Mouse (Mus musculus) retina, postnatal 1 day (tissue): ENCODE data around the gene Tsks.
A peak's percentile ranks its signal among the peaks of the same experiment; 100 is the strongest.

Experiments
- DNase-seq: peaks from one replicate; pipeline ENCODE4 v3.0.0-alpha.2; 2012

The Tsks gene

GRCm38 (mm10) chr7:44952611-44953306 is 9.8 kb downstream of the Tsks start:
- peak; percentile 94 for DNase-seq

GRCm38 (mm10) chr7:44953561-44953960 is 10.6 kb downstream of the Tsks start:
- DNase-seq = no peak

GRCm38 (mm10) chr7:44954091-44954885 is 11.3 kb downstream of the Tsks start:
- DNase-seq = no peak

DNA sequence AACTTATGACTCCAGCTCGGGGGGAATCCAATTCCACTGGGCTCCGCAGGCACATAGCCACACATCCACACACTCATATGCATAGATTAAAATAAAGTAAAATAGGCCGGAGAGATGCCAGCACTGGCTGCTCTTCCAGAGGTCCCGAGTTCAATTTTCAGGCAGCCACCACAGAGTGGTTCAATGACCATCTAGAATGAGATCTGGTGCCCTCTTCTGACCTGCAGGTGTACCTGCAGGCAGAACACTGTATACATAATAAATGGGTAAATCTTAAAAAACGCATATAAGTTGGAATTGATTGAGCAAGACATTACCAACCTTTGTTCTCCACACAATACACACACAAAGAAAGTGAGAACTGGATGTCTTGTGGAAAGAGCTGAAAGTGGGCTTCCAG is 12.6 kb downstream of the Tsks start:
- peak; percentile 43 for DNase-seq

DNA sequence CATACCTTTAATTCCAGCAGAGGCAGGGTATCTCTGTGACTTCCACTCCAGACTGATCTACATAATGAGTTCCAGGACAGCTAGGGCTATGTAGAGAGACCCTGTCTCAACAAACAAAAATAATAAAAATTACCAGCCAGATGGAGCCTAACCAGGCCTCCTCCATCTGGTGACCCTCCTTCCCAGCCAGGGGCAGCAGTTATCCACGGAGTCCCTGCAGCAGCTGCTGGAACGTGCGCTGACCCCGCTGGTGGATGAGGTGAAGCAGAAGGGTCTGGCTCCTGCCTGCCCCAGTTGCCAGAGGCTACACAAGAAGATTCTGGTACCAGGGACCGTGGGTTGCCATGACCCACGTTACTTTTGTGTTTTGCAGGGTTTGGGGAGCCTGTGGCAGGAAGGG is 13.3 kb downstream of the Tsks start:
- DNase-seq = no peak

DNA sequence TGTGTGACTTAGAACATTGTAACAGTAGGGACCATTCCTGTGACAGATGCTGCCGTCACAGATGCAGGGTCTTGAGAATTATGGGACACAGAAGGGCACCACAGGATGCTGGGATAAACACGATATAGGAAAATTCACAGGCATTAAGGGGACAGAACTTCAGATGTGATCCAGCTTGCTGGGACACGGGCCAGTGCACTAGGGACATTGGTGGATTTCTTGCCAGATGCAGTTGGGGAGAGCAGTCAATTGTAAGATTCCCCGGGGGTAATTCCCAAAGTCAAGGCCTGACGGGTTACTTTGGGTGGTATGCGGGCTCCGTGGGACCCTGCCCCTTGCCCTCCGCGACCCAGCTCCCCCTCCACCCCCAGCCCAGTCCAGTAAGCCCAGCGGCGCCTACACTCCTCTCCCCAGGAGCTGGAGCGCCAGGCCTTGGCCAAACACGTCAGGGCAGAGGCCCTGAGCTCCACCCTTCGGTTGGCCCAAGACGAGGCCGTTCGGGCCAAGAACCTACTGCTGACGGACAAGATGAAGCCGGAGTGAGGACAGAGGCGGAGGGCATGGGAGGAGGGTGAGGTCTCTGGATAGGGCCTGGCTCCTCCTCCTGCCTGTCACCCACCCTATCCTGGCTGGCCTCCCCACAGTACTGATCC is 14.3 kb downstream of the Tsks start:
- no peak for DNase-seq

DNA sequence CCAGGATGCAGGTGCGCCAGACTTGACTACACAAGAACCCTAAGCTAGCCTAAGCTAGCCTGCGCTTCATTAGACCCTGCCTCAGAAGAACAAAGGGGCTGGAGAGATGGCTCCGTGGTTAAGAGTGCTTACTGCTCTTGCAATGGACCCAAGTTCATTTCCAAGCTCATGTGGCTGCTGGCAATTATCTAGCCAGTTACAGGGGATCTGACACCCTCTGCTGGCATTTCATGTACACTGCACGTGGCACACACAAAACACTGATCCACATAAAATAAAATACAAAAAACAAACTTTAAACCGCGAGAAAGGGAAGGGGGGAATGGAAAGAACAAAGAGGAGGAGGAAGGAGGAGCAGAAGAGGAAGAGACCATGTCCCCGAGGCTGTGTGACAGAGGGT is 15.2 kb downstream of the Tsks start:
- DNase-seq = peak; percentile 65

DNA sequence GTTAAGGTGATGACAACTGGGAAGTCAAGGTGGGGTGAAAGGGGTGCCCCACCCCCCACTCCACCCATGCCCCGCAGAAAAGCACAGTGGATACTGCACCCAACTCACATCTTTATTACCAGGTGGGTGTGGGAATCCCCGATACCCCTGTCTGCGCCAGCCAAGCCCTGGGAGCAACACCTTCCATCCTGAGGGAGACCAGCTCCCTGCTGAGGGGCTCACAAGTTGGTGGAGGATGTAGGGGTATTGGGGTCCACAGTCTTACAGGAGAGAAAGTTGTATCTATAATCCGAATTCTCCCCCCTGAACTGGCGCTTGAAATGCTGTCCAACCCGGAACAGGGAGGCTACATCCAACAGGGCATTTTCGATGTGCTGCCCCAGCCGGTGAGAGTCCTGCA is 16.3 kb downstream of the Tsks start:
- no peak for DNase-seq

DNA sequence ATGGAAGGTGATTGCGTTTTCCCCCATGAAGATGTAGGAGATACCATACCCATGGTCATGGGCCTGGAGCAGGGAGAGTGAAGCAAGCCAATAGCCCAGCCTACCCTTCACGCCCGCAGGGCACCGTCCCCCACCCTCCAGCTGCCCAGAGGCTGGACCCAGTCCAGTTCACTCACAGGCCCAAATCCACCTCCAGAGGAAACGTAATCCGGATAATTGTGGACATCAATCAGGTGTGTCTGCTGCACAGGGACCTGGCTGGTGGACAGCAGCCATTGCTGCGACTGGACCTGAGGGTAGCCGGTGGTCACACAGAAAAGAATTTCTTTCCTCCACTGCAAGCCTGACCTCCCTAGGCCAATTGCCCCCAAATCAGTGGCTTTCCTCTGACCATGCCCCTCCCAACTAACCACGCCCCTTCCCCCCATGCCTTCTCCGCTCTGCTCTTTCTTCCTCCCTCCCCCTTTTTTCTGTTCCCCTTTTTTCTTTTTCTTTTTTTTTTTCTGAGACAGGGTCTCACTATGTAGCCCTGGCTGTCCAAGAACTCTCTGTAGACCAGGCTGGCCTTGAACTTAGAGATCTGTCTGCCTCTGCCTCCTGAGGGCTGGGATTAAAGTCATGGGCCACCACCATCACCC is 17.0 kb downstream of the Tsks start:
- DNase-seq = no peak

DNA sequence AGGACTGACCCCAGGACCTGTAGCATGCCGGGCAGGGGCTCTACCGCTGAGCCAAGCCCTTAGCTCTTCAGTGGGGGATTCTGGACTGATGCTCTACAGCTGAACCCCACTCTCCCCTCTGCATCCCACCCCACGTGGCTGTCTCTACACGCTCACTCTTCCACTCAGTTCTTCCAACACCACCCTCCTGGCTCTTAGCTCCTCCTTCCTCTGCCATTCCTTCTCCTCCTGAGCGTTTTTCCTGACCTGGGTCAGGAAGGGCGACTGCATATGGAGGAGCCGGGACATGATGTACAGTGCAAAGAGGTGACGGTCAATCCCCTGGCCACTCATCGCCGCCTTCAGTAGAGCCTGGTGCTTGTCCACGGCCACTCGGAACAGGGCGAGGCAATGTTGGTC is 17.5 kb downstream of the Tsks start:
- DNase-seq = no peak

DNA sequence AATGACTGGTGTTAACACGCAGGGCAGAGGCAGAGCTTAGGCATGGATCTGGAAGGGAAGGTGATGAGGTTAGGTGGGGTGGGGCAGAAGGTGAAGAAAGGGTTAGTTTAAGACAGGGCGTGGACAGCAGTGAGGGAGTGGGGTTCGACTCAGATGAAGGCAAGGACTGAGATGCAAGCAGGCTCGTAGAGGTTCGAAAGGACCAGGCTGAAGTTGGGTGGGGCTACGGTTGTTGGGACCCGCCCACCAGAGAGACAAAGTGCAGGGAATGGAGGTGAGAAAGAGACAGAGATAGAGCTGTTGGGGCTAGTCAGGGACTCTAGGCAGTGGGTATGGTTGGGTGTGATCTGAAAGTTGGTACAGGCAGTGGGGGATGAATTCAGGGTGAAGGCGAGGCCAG is 19.3 kb downstream of the Tsks start:
- DNase-seq = no peak

GRCm38 (mm10) chr7:44962831-44963230 is 19.8 kb downstream of the Tsks start:
- DNase-seq = no peak

- DNase-seq = no peak
Measured at GRCm38 (mm10) chr7:44964990-44965389, 22.0 kb downstream of the Tsks start.

DNA sequence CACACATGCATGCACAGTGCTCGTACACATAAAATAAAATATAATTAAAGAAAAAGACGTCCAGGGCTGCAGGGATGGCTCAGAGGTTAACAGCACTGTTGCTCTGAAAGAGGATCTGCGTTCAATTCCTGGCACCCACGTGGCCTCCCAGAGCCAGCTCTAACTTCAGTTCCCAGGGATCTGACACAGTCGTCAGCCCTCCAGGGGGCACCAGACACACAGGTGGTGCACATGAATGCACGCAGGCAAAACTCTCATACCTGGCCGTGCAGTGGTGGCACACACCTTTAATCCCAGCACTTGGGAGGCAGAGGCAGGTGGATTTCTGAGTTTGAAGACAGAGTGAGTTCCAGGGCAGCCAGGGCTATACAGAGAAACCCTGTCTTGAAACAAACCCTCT is 23.0 kb downstream of the Tsks start:
- no peak for DNase-seq

- no peak for DNase-seq
Measured at GRCm38 (mm10) chr7:44966638-44967037, 23.6 kb downstream of the Tsks start.

GRCm38 (mm10) chr7:44970231-44970691 is 27.3 kb downstream of the Tsks start:
- DNase-seq = peak; percentile 93

DNA sequence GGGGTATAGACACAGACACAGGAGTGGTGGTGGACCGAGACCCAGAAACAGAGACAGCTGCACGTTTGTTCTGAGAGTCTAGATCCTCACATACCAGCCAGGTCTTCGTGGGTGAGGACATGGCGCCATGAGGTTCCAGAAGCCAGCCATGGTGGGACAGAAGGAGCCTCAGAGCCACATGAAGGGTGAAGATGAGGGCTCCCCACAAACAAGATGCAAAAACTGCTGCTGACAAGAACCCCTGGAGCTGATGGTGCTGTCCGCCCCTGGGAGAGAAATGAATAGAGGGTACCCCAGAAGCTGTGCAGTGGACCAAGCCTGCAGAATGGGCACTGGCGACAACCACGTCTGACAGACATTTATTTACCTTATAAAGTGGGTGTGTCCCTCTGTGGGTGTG is 28.1 kb downstream of the Tsks start:
- no peak for DNase-seq

DNA sequence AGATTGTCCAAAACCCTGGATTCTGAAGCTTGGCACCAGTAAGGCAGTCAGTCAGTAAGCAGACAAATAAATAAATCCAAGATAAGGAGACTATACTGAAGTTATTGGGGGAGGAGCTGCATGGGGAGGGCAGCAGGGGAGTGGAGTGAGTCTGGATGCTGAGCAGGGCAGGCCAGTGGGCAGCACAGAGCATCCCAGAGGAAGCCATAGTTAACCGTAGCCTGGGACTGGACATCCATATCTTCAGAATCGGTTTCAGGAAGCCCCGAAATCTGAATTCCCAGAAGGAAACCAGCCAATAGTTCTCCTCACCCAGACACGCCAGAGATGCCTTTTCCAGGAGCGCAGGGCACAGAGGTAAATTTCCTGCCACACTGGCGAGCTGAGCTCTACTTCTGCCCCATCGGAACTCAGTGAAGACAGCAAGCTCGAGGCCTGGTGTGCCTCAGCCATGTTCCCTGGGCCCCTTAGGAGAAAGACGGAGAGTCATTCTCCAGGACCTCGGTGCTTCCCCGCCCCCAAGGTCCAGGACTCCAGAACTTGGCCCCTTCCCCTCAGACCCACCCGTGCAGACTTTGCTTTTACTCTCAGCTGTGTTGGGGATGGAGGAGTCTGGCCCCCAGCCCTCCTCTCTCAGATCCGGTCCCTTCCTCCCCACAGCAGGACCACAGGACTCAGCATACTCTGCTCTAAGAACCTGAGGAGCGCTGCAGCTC is 30.6 kb downstream of the Tsks start:
- DNase-seq = no peak

- peak; percentile 94 for DNase-seq
Measured at GRCm38 (mm10) chr7:44974383-44975116, 31.5 kb downstream of the Tsks start, which contains the start of gene Cpt1c. Gene Cpt1c, minus strand, starts transcription at chr7:44974851.

DNA sequence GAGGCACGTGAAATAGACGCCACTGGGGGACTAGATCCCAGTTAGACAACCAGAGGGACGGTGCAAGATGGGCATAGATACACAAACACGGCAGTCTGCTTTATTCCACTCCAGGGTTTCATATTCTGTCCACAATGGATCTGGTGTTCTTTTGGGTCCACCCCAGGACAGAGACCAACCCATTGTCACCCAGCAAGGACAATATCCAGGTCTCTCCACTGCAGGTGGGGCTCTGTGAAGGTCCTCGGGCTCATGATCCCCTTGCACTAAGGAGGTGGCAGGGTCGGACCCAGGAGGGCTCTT is 32.1 kb downstream of the Tsks start:
- DNase-seq = no peak

DNA sequence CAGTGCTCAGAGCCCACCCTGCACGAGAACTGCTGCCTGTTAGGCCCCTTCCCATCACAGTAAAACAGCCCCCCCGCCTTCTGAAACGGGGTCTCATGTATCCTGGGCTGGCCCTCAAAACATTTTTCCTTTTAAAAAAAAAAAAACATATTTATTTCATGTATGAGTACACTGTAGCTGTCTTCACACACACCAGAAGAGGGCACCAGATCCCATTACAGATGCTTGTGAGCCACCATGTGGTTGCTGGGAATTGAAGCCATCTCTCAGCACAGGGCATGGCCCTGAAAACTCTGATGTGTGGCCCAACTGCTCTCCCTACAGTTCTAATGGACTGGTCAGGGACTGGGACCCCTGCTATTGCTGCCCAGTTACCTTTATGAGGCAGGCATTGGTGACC is 35.3 kb downstream of the Tsks start:
- DNase-seq = no peak

- DNase-seq = no peak
Measured at GRCm38 (mm10) chr7:44981539-44981938, 38.5 kb downstream of the Tsks start.
